Mouse (Mus musculus) heart, embryonic 11.5 days (tissue): ENCODE measurements around the gene Nom1. TPM values are rescaled to one million over a fixed set of nuclear protein-coding genes. Genes with fewer than 3 reads are reported as not detected.
"Not testable (repeated sequence)": the region's sequence is repeated elsewhere in the genome, so short reads cannot be mapped to it uniquely, and the experiment has no call there.

Experiments
- ATAC-seq: fragments of 200-750 bp; cut with Nextera tagmentation; replicated peaks from 2 replicates; pipeline ENCODE4 v1.8.0; 2017; ENCODE audit warnings: moderate library complexity; ENCODE audit not compliant: insufficient number of reproducible peaks, low FRiP score, low TSS enrichment
- H3K27ac ChIP-seq: fragments of 300-500 bp; sonication (generic); 2 replicates; pipeline ENCODE4 v1.5.1; 2014; ENCODE audit warnings: mild to moderate bottlenecking, low read depth, low read length
- H3K27me3 ChIP-seq: fragments of 300-500 bp; sonication (generic); 2 replicates; pipeline ENCODE4 v1.6.1; 2014; ENCODE audit warnings: mild to moderate bottlenecking, low read length, mixed read lengths; ENCODE audit not compliant: control insufficient read depth, insufficient read depth
- H3K36me3 ChIP-seq: fragments of 300-500 bp; sonication (generic); 2 replicates; pipeline ENCODE4 v1.6.1; 2014; ENCODE audit warnings: mild to moderate bottlenecking, low read length, moderate library complexity, mixed read lengths; ENCODE audit not compliant: control insufficient read depth, insufficient read depth
- H3K4me1 ChIP-seq: fragments of 300-500 bp; sonication (generic); 2 replicates; pipeline ENCODE4 v1.6.1; 2014; ENCODE audit warnings: low read length; ENCODE audit not compliant: control insufficient read depth, insufficient read depth
- H3K4me2 ChIP-seq: fragments of 300-500 bp; sonication (generic); 2 replicates; pipeline ENCODE4 v1.6.1; 2014; ENCODE audit warnings: mild to moderate bottlenecking, moderate library complexity
- H3K4me3 ChIP-seq: fragments of 300-500 bp; sonication (generic); 2 replicates; pipeline ENCODE4 v1.5.1; 2014; ENCODE audit warnings: low read depth, low read length
- H3K9ac ChIP-seq: fragments of 300-500 bp; sonication (generic); 2 replicates; pipeline ENCODE4 v1.6.1; 2014; ENCODE audit warnings: mild to moderate bottlenecking, low read depth, low read length, moderate library complexity
- H3K9me3 ChIP-seq: fragments of 300-500 bp; sonication (generic); replicated peaks from 2 replicates; pipeline ENCODE4 v1.6.1; 2016; ENCODE audit warnings: low read length; ENCODE audit not compliant: control insufficient read depth
- WGBS: fragments of 180-500 bp; shearing (Covaris S2); extraction: QIAGEN DNeasy Blood & Tissue Kit; methylation state at CpG from one replicate; pipeline ENCODE4 v1.1.7; 2014; ENCODE audit not compliant: insufficient replicate concordance; 5-methylcytosine and 5-hydroxymethylcytosine counted together
- polyA plus RNA-seq: library from polyadenylated mRNA; unstranded; fragments of >200 nt; fragmentation: Nextera tagmentation; extraction: Ambion mirVana; gene quantifications from 2 replicates; pipeline ENCODE4 v1.2.1, GENCODE M21; 2014

Gene Nom1
- polyA plus RNA-seq, 1 experiment from 2014 or later: 14.9 TPM

GRCm38 (mm10) chr5:29434872-29435358, 451 bp downstream of the Nom1 start:
- peak overlapping the region; percentile 91 for H3K9ac ChIP-seq
- ATAC-seq: peak; percentile 61; the same call in 1 of the 2 replicates
- H3K4me1 ChIP-seq: peaks cover 9% of the 10 kb centered on the region
- under 1% methylated on average over 48 of the region's 48 CpGs for WGBS
- peak overlapping the region; percentile 50; the same call in 1 of the 2 replicates for H3K27ac ChIP-seq
- H3K4me3 ChIP-seq: peak overlapping the region; percentile 94
- no peaks in the 10 kb centered on the region for H3K9me3 ChIP-seq
- H3K27me3 ChIP-seq: peaks cover 3% of the 10 kb centered on the region
- peak overlapping the region; percentile 92 for H3K4me2 ChIP-seq
- peaks cover 12% of the 10 kb centered on the region for H3K36me3 ChIP-seq

- 36% methylated on average over 8 of the region's 8 CpGs for WGBS
- Histone ChIP-seq H3K4me1 (peaks cover 9% of the 10 kb centered on the region), H3K27me3 (peaks cover 3% of the 10 kb centered on the region), H3K27ac (no peak overlapping the region), H3K9me3 (no peaks in the 10 kb centered on the region), H3K36me3 (peaks cover 13% of the 10 kb centered on the region), H3K4me2 (peak overlapping the region; percentile 92), H3K4me3 (peak overlapping the region; percentile 94), H3K9ac (peak overlapping the region; percentile 91)
- ATAC-seq: no peak
Measured at GRCm38 (mm10) chr5:29435491-29435890, 1.0 kb downstream of the Nom1 start.

- WGBS: 89% methylated on average over 6 of the region's 6 CpGs
- not testable (repeated sequence) for H3K9me3 ChIP-seq, H3K27ac ChIP-seq, H3K4me3 ChIP-seq, H3K4me2 ChIP-seq, H3K4me1 ChIP-seq, ATAC-seq, H3K27me3 ChIP-seq, H3K9ac ChIP-seq
- H3K36me3 ChIP-seq: peaks cover 22% of the 10 kb centered on the region
Measured at GRCm38 (mm10) chr5:29436728-29437127, 2.3 kb downstream of the Nom1 start.

DNA sequence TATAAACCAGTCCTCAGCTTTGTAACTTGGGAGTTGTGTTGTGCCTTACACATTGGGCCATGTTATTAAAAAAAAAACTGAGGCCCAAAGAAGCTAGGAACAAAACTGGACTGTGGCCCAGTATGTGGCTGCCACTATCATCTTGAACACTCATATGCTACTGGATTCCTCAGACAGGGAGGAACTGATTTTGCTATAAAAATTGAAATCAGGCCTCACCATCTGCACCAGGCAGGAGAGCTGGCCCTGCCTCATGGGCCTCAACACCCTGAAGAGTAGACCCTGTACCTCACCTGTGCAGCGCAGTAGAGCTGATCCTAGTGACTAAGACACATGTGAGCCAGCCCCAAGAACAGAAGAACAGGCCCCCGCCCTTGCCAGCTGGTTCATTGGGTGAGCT, 10.8 kb downstream of the Nom1 start:
- H3K27ac ChIP-seq: no peak overlapping the region
- H3K4me2 ChIP-seq: no peak overlapping the region
- no peak overlapping the region for H3K4me3 ChIP-seq
- ATAC-seq: no peak
- WGBS: 93% methylated on average over 2 of the region's 2 CpGs
- H3K27me3 ChIP-seq: no peaks in the 10 kb centered on the region
- H3K9ac ChIP-seq: no peak overlapping the region
- H3K9me3 ChIP-seq: no peaks in the 10 kb centered on the region
- H3K4me1 ChIP-seq: no peaks in the 10 kb centered on the region
- peaks cover 45% of the 10 kb centered on the region for H3K36me3 ChIP-seq

- no peak overlapping the region for H3K27ac ChIP-seq
- no peaks in the 10 kb centered on the region for H3K27me3 ChIP-seq
- H3K36me3 ChIP-seq: peaks cover 21% of the 10 kb centered on the region
- H3K9ac ChIP-seq: no peak overlapping the region
- H3K4me1 ChIP-seq: no peaks in the 10 kb centered on the region
- no peak for ATAC-seq
- no peak overlapping the region for H3K4me3 ChIP-seq
- 74% methylated on average over 4 of the region's 4 CpGs for WGBS
- H3K4me2 ChIP-seq: no peak overlapping the region
- no peaks in the 10 kb centered on the region for H3K9me3 ChIP-seq
Measured at GRCm38 (mm10) chr5:29452352-29452751, 17.9 kb downstream of the Nom1 start.

DNA sequence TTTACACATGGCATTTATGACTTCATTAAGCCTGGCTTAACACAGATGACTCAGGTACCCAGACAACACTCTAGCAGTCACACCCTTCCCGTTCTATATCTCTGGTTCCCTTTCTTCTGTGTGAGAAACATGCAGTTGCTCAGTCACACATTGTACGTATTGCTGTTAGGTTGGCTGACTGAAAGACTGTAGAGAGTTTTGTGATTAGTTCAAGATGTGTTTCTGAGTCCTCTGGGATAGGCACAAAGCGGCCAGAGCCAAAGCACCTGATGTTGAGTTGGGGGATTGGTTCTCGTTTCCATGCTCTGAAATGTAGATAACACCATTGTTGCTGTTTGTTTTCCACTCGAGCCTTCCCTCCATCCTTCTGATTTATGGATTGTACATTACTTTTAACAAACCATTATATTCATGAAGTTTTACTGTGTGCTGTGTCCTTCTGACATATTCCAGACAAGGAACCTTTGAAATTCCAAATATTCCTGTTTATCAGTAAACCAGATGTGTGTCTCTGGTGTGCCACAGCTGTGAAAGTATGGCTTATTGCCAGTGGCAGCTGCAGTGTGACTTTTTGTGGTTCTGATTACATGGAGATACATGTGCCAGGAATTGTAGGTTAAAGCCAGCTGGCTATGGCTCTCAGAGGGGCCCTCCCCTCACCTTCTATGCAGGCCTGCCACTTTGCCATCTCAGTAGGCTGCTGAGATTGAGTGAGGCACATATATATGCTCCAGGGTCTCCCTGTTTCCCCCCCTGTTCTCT, 22.6 kb downstream of the Nom1 start:
- no peak overlapping the region for H3K27ac ChIP-seq
- no peak overlapping the region for H3K9ac ChIP-seq
- H3K36me3 ChIP-seq: peaks cover 5% of the 10 kb centered on the region; the same call in 1 of the 2 replicates
- no peak for ATAC-seq
- H3K4me2 ChIP-seq: no peak overlapping the region
- H3K27me3 ChIP-seq: no peaks in the 10 kb centered on the region
- WGBS: 69% methylated on average over 5 of the region's 5 CpGs
- H3K9me3 ChIP-seq: no peaks in the 10 kb centered on the region
- no peaks in the 10 kb centered on the region for H3K4me1 ChIP-seq
- H3K4me3 ChIP-seq: no peak overlapping the region

GRCm38 (mm10) chr5:29462943-29463686, 28.7 kb downstream of the Nom1 start:
- no peak overlapping the region for H3K4me2 ChIP-seq
- no peak for ATAC-seq
- no peak overlapping the region for H3K27ac ChIP-seq
- peaks cover 6% of the 10 kb centered on the region; the same call in 1 of the 2 replicates for H3K4me1 ChIP-seq
- no peak overlapping the region for H3K4me3 ChIP-seq
- WGBS: 67% methylated on average over 9 of the region's 9 CpGs
- peaks cover 24% of the 10 kb centered on the region for H3K27me3 ChIP-seq
- H3K9me3 ChIP-seq: no peaks in the 10 kb centered on the region
- H3K36me3 ChIP-seq: no peaks in the 10 kb centered on the region
- H3K9ac ChIP-seq: no peak overlapping the region

DNA sequence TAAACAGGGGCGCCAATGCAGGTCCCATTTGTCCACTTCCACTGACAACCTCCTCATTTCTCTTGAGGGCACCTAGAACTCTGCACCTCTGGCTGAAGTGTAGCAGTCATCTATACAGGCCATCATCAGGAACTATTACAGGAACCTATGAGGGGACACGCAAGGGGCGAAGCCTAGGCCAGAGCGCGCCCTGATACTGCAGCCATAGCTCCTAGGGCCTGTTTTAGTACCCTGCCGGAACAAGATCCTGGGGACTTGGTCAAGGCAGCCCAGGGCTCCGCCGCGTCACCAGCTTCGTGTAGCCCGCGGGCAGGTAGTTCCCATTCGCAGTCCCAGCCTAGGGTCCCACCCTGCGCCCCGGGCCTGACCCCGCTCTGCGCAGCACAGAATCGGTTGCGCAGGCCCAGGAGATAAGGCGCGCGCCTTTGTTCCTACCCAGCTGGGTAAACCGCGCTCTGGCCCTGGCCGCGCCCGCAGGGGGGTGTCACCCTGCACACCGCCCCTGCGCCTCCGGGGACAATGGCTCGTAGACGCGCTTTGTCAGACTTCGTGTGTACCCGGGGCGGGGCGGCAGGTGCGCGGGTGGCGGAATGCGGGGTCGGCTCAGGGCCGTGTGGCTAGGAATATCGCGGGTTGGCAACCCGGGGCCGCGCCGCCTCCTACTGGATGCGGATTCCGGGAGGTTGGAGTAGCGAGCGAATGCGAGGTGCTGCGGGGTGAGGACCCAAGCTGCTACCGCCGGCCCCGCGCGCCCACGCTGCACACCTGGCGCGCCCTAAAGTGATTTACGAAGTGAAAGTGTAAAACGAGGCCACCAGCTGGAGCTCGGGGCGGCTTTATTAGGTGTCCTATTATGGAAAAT, 33.3 kb downstream of the Nom1 start:
- peaks cover 69% of the 10 kb centered on the region for H3K27me3 ChIP-seq
- H3K4me1 ChIP-seq: peaks cover 9% of the 10 kb centered on the region; the same call in 1 of the 2 replicates
- H3K9ac ChIP-seq: peak overlapping the region; percentile 49; the same call in 1 of the 2 replicates
- H3K27ac ChIP-seq: no peak overlapping the region
- 3% methylated on average over 67 of the region's 67 CpGs for WGBS
- no peaks in the 10 kb centered on the region for H3K36me3 ChIP-seq
- H3K9me3 ChIP-seq: no peaks in the 10 kb centered on the region
- peak overlapping the region; percentile 91 for H3K4me2 ChIP-seq
- ATAC-seq: 0 out of 2 replicates have a peak, but pooled peaks have one; percentile 37
- peak overlapping the region; percentile 56 for H3K4me3 ChIP-seq
